Mouse (Mus musculus): ENCODE results near the gene Mif4gd. TPM values are rescaled to one million over a fixed set of nuclear protein-coding genes. Genes with fewer than 3 reads are reported as not detected.

The Mif4gd gene
- polyA plus RNA-seq, 1 experiment from 2014 or later: 23.8 TPM

DNA sequence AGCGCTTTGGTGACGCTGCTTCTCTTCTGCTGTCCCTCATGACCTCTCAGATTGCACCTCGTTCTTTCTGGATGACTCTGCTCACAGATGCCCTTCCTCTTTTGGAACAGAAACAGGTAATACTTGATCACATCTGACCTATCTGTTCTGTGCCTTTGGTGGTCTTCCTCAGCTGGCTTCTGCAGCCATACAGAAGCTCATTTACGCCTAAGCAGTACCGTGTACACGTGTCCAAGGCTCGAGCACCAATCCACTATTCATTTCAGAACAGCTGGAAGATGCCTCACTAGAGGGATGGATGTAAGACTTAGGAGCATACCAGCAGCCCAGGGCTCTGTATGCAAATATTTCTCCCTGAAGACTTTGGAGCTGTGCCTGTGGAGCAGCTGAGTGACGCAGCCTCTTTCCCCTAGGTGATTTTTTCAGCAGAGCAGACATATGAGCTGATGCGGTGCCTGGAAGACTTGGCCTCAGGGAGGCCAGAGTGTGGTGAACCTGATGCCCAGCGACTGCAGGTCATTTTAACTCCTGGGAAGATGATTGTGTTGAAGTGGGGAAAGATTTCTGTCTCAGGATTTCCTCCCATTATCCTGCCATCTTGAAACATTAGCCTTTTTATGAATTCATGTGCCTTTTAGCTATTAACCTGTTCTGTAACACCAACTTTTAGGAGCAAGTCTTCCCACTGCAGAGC lies 29.7 kb downstream of the Mif4gd start:
- H3K27me3 ChIP-seq (ENCODE audit: poor library complexity, severe bottlenecking): no peaks in the 10 kb centered on the region
- no peak overlapping the region for H3K4me3 ChIP-seq
- H3K9me3 ChIP-seq: no peaks in the 10 kb centered on the region
- DNase-seq (ENCODE audit: extremely low spot score, low spot score): no peak
- 85% methylated on average over 10 of the region's 10 CpGs for WGBS
- H3K36me3 ChIP-seq (replicated peaks): peaks cover 100% of the 10 kb centered on the region
- no peaks in the 10 kb centered on the region for H3K4me1 ChIP-seq
- H3K27ac ChIP-seq: no peak overlapping the region

DNA sequence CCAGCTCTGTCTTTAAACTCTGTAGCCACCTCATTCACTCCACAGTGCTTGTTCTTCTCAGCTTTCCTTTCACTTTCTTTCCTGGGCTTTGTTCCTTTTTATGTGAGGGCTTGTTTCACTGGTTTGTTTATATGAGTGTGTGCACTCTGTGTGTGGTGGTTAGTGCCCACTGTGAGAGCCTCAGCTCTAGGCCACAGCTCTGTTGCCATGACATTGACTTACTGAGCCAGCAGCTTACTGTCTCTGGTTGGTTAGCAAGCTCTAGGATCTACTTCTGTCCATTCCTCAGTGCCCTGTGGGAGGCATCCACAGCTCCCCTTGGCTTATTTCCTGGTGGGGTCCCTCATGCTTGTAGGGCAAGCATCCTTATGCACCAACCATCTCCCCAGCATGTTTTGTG lies 33.7 kb downstream of the Mif4gd start:
- H3K27ac ChIP-seq: no peak overlapping the region
- H3K4me1 ChIP-seq: no peaks in the 10 kb centered on the region
- no peak for DNase-seq (ENCODE audit: extremely low spot score, low spot score)
- H3K36me3 ChIP-seq (replicated peaks): peaks cover 85% of the 10 kb centered on the region
- H3K27me3 ChIP-seq (ENCODE audit: poor library complexity, severe bottlenecking): no peaks in the 10 kb centered on the region
- no peak overlapping the region for H3K4me3 ChIP-seq
- H3K9me3 ChIP-seq: no peaks in the 10 kb centered on the region

DNA sequence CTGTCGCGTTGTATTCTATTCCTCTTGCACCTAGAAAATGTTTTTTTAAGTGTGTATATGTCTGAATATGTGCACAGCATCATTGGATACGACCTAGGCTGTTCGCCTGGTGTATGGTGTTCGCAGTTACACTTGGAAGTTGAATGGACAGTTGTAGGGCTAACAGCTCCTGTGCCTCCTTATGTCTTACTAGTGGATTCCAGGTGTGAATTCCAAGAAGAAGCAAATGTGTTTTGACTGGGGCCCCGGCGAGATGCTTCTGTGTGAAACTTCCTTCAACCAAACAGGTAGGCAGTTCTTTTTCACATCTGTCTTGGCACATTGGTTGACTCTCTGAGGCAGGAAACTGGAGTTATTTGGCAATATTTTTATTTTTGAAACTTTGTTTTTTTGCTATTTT lies 47.8 kb downstream of the Mif4gd start:
- H3K9me3 ChIP-seq: no peaks in the 10 kb centered on the region
- H3K27me3 ChIP-seq (ENCODE audit: poor library complexity, severe bottlenecking): no peaks in the 10 kb centered on the region
- peak overlapping the region; percentile 92 for H3K4me3 ChIP-seq
- no peak for DNase-seq (ENCODE audit: extremely low spot score, low spot score)
- 26% methylated on average over 7 of the region's 7 CpGs for WGBS
- peaks cover 24% of the 10 kb centered on the region for H3K4me1 ChIP-seq
- peak overlapping the region; percentile 100 for H3K27ac ChIP-seq
- H3K36me3 ChIP-seq (replicated peaks): peaks cover 43% of the 10 kb centered on the region

DNA sequence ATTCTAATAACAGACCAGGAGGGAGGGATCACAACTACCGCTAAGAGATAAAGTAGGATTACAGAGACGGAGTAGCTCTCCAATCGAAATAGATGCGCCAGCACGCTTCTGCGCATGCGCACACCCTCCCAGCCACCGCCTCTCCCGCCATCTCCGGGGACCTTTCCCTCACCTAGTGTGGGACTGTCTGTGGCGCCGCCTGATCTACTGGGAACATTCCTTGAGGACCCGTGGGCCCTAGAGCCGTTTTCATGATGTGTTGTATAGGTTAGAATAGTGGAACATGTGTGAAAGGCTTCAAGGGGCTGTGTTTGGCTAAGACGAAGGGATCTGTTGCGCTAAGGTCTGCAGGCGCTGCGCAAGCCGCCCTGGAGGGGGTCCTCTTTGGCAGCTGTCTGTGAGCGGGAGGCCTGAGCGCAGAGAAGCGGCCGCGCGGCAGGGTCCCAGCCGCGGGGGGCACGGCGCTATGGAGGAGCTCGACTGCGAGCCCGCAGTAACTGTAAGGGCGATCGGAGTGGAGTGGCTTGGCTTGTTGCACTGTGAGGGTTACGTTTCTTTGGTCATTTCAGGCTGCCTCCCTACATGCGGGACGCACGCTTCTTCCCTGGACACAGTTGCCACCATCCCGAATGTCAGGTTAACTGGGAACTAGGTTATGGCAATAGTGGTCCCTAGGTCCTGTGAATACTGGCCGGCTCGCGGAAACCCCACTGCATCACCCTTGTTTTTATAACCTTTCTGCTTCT lies 48.5 kb downstream of the Mif4gd start, which contains the start of gene Nup85:
Gene Nup85 (plus strand): TSS at position 371 of the 746 bp plus-strand sequence.
- H3K4me1 ChIP-seq: peaks cover 24% of the 10 kb centered on the region
- 0% methylated on average over 42 of the region's 42 CpGs for WGBS
- DNase-seq (ENCODE audit: extremely low spot score, low spot score): peak; percentile 97
- peaks cover 36% of the 10 kb centered on the region for H3K36me3 ChIP-seq (replicated peaks)
- peak within 1 kb of the TSS; percentile 100 for H3K27ac ChIP-seq
- H3K27me3 ChIP-seq (ENCODE audit: poor library complexity, severe bottlenecking): no peaks in the 10 kb centered on the region
- no peaks in the 10 kb centered on the region for H3K9me3 ChIP-seq
- H3K4me3 ChIP-seq: peak within 1 kb of the TSS; percentile 92

DNA sequence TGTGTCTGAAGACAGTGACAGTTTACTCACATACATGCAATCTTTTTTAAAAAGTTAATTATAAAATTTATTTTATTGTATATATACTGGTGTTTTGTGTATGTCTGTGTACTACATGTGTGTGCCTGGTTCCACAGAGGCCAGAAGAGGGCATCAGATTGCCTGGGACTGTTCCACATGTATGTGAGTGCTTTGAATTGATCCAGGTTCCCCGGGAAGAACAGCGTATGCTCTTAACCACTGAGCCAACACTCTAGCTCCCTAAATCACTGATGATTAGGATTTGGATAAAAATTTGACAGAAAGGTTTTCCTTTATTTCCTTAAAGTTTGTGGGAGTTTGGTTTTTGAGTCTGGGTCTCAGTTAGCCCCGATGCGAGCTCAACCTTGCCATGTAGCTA lies 49.4 kb downstream of the Mif4gd start:
- no peak for DNase-seq (ENCODE audit: extremely low spot score, low spot score)
- WGBS: 45% methylated on average over 4 of the region's 4 CpGs
- no peaks in the 10 kb centered on the region for H3K27me3 ChIP-seq (ENCODE audit: poor library complexity, severe bottlenecking)
- no peaks in the 10 kb centered on the region for H3K9me3 ChIP-seq
- peaks cover 28% of the 10 kb centered on the region for H3K36me3 ChIP-seq (replicated peaks)
- H3K27ac ChIP-seq: peak overlapping the region; percentile 100
- peaks cover 24% of the 10 kb centered on the region for H3K4me1 ChIP-seq
- H3K4me3 ChIP-seq: peak overlapping the region; percentile 92

Other genes with a start within 250 kb of the Mif4gd start
- 16.2 and 18.2 TPM in 2 replicates for gene Hid1, start 245.2 kb downstream of the Mif4gd start, polyA plus RNA-seq (2016; fragmentation: Nextera tagmentation; extraction: Ambion mirVana)
- gene Cdr2l, start 231.1 kb downstream of the Mif4gd start, polyA plus RNA-seq (2016; fragmentation: Nextera tagmentation; extraction: Ambion mirVana): 21.1 and 21.8 TPM in 2 replicates
- gene Mrpl58, start 209.2 kb downstream of the Mif4gd start, polyA plus RNA-seq (2016; fragmentation: Nextera tagmentation; extraction: Ambion mirVana): 275 and 277 TPM in 2 replicates
- 877 and 886 TPM in 2 replicates for gene Atp5h, start 193.0 kb downstream of the Mif4gd start, polyA plus RNA-seq (2016; fragmentation: Nextera tagmentation; extraction: Ambion mirVana)
- 8.9 and 10.3 TPM in 2 replicates for gene Kctd2, start 192.8 kb downstream of the Mif4gd start, polyA plus RNA-seq (2016; fragmentation: Nextera tagmentation; extraction: Ambion mirVana)
- 0.15 and 0.19 TPM in 2 replicates for gene Trim80, start 172.4 kb downstream of the Mif4gd start, polyA plus RNA-seq (2016; fragmentation: Nextera tagmentation; extraction: Ambion mirVana)
- gene Slc16a5, start 150.5 kb downstream of the Mif4gd start, polyA plus RNA-seq (2016; fragmentation: Nextera tagmentation; extraction: Ambion mirVana): 0.19 and 0.20 TPM in 2 replicates
- 8.1 and 8.2 TPM in 2 replicates for gene Armc7, start 137.3 kb downstream of the Mif4gd start, polyA plus RNA-seq (2016; fragmentation: Nextera tagmentation; extraction: Ambion mirVana)
- gene Nt5c, start 121.1 kb downstream of the Mif4gd start, polyA plus RNA-seq (2016; fragmentation: Nextera tagmentation; extraction: Ambion mirVana): 93.2 and 94.5 TPM in 2 replicates
- gene Jpt1, start 98.6 kb downstream of the Mif4gd start, polyA plus RNA-seq (2016; fragmentation: Nextera tagmentation; extraction: Ambion mirVana): 719 and 771 TPM in 2 replicates
- gene Sumo2, start 76.7 kb downstream of the Mif4gd start, polyA plus RNA-seq (2016; fragmentation: Nextera tagmentation; extraction: Ambion mirVana): 1,497 and 1,498 TPM in 2 replicates
- gene Nup85, start 48.5 kb downstream of the Mif4gd start, polyA plus RNA-seq (2016; fragmentation: Nextera tagmentation; extraction: Ambion mirVana): 281 and 299 TPM in 2 replicates
- 106 TPM in 2 replicates for gene Mrps7, start 9.0 kb downstream of the Mif4gd start, polyA plus RNA-seq (2016; fragmentation: Nextera tagmentation; extraction: Ambion mirVana)
- 29.6 and 35.0 TPM in 2 replicates for gene Gga3, start 8.9 kb downstream of the Mif4gd start, polyA plus RNA-seq (2016; fragmentation: Nextera tagmentation; extraction: Ambion mirVana)
- gene Slc25a19, start 15.3 kb upstream of the Mif4gd start, polyA plus RNA-seq (2016; fragmentation: Nextera tagmentation; extraction: Ambion mirVana): 25.6 and 26.2 TPM in 2 replicates
- 74.4 and 79.6 TPM in 2 replicates for gene Grb2, start 95.6 kb upstream of the Mif4gd start, polyA plus RNA-seq (2016; fragmentation: Nextera tagmentation; extraction: Ambion mirVana)
- 36.8 and 38.1 TPM in 2 replicates for gene Tmem94, start 152.5 kb upstream of the Mif4gd start, polyA plus RNA-seq (2016; fragmentation: Nextera tagmentation; extraction: Ambion mirVana)
- 18.3 and 19.2 TPM in 2 replicates for gene Caskin2, start 200.7 kb upstream of the Mif4gd start, polyA plus RNA-seq (2016; fragmentation: Nextera tagmentation; extraction: Ambion mirVana)
- 34.7 and 41.0 TPM in 2 replicates for gene Tsen54, start 201.8 kb upstream of the Mif4gd start, polyA plus RNA-seq (2016; fragmentation: Nextera tagmentation; extraction: Ambion mirVana)
- gene Llgl2, start 211.1 kb upstream of the Mif4gd start, polyA plus RNA-seq (2016; fragmentation: Nextera tagmentation; extraction: Ambion mirVana): 7.5 and 7.6 TPM in 2 replicates
- 0.06 and 0.11 TPM in 2 replicates for gene Myo15b, start 245.4 kb upstream of the Mif4gd start, polyA plus RNA-seq (2016; fragmentation: Nextera tagmentation; extraction: Ambion mirVana)

Measured in forebrain, embryonic 10.5 days (tissue).